Mouse (Mus musculus) heart, postnatal 4 days (tissue): ENCODE measurements around the gene Aldh1l1. TPM values are rescaled to one million over a fixed set of nuclear protein-coding genes. Genes with fewer than 3 reads are reported as not detected.
A peak's percentile ranks its signal among the peaks of the same experiment; 100 is the strongest.

Experiments used
- DNase-seq: peaks from one replicate; pipeline ENCODE4 v3.0.0; 2021
- total RNA-seq, 2 experiments: library from RNA; stranded (reverse); gene quantifications; 2 replicates each; pipeline ENCODE4 v1.2.3; 2021

Aldh1l1 gene
- total RNA-seq, 2 experiments from 2014 or later, result 0.61 to 1.2 TPM

DNA sequence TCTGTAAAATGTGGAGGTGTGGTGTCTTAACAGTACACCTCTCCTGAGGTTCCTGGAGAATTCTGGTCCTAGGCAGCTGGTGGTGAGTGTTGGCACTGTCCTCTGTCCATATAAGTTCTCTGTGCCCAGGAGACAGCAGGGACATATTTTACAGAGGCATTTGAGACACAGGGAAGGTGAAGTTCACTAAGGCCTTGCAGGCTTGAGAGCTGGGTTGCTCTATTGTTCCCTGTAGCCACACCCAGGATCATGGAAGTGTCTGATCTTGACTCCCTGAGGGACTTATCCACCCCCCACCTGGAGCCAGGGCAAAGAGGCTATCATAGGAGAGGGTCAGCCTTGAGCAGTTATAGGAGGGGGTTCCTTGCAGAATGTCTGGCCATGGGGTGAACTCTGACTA lies 65.0 kb downstream of the Aldh1l1 start:
- DNase-seq, result no peak

DNA sequence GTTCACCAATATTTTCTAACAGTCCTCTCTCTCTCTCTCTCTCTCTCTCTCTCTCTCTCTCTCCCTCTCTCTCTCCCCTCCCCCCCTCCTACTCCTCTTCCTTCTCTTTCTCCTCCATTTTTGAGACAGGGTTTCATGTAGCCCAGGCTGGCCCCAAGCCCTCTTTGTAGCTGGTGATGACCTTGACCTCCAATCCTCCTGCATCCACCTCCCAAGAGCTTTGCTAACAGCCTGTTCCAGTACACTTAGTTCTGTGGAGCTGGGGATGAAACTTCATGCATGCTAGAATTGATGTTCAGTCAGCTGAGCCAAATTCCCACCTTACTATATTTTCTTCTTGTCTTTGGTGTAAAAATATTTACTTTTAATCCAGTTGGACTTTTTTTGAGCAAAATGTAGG lies 67.0 kb downstream of the Aldh1l1 start:
- no peak for DNase-seq

DNA sequence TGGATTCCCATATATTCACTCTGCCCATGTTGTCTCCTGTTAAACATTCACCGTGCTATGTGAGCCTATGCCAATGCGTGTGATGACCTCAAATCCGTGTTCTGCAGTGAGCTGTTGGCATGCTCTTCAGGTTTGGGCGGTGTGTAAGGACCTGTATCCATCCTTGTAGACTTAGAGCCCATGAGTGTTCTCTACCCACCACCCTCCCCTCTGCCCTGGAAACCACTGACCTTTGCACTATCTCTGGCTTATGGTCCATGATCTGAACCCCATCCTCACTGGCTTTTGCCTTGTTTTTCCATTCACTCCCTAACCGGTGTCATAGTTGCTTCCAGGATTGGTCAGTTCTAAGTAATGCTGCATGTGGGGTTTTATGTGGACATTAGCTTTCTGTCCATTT lies 67.5 kb downstream of the Aldh1l1 start:
- DNase-seq, result no peak

GRCm38 (mm10) chr6:90556534-90557058 lies 70.4 kb downstream of the Aldh1l1 start:
- no peak for DNase-seq

- no peak for DNase-seq
Measured at GRCm38 (mm10) chr6:90557077-90557476, 70.8 kb downstream of the Aldh1l1 start.

DNA sequence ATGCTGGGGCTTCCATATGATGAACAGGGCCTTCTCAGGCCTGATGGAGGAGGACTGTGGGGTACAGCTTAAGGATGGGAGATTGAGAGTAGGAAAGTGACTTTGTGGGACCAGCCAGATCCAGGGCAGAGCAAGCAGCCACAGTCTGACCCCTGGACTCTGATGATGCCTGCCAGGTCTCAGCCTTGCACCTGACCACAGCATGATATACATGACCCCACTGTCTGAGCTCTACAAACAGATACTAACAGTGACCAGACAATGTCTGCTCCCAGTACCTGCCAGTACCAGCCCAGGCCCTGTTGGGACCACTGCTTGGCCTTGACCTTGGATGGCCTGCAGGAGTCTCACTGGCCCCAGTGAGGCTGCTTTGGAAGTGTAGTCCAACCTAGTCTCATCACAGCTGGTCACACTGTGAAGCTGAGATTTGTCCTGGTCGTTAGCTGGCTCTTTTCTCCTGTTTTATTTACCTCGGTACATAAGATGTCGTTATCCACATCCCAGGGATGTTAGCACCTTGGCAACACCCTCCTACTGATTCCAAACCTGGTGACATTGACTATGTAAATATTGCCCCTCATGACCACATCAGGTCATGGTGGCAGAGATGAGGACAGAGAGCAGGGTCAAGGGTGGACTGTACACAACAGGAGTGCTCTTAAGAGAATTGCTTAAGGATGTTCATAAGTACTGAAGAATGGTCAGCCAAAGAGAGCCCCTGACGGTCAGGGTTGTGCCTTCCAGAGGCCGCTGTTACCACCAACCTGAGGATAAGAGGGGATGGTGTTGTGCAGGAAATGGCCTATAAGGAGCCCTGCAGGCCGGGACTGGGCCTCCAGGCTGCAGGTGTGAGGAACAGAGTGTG lies 71.8 kb downstream of the Aldh1l1 start:
- DNase-seq, result no peak

DNA sequence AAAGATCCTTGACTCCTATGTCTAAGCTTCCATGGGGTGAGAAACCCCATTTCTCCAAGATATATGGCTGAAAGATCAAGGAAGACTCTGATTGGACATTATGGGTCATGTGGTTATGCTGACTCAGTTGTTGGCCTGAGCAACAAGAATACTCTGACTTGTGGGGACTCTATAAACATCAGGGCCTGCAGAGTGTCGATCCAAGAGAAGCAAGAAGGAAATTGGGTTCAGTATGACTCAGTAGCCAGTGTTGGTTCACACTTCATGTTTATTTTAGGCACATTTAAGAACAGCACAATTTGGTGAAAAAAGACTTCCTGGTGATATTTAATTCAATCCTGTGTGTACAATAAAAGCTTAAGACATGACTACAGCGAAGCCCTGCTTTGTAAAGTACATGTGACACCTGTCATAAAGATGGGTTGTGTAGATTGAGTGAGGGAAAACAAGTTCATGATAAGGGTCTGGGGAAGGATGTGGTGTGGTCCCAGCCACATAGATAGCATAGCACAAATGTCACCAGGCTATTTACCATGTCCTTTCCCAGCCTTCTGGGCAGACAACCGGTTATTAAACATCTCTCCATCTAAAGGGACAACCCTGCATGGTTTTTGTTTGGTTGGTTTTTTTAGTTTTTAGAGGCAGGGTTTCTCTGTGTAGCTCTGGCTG lies 74.3 kb downstream of the Aldh1l1 start:
- no peak for DNase-seq

DNA sequence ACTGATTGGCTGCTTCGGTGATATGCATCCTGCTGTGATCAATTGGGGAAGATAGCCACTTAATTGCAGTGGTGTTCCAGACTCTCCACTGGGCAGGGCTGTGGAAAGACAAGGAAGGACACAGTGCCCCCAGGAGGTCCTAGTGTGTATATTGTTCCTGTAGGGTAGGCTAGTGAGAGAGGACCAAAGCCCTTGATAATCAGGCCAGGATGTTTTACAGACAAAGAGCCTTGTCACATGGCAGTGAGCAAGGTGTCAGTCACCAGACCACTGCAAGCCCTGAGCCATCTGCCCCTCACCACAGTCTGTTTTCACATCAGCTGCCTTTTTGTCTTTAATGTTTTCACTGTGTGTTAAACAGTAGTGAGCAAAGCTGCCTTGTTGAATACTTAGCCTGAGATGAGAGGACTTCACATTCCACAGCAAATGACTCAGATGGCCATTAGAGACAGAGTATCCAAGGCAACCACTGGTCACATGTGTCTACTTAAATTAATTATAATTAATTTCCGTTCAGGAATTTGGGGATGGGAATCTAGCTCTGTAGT lies 75.1 kb downstream of the Aldh1l1 start:
- DNase-seq, result no peak

DNA sequence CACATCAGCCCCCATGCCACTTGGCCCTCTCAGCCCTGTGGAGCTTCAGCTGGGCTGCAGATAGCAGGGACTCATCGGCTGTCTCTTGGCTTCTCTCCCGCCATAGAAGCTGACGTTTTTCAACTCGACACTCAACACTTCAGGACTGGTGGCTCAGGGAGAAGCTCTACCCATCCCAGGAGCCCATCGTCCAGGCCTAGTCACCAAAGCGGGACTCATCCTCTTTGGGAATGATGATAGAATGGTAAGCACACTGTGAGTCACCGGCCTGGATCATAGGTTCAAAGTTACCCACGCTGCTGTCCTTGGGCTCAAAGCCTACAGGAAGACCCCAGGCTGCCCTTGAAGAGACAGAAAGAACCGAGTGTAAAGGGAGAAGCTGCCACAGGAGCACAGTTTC lies 78.0 kb downstream of the Aldh1l1 start:
- DNase-seq, result no peak

DNA sequence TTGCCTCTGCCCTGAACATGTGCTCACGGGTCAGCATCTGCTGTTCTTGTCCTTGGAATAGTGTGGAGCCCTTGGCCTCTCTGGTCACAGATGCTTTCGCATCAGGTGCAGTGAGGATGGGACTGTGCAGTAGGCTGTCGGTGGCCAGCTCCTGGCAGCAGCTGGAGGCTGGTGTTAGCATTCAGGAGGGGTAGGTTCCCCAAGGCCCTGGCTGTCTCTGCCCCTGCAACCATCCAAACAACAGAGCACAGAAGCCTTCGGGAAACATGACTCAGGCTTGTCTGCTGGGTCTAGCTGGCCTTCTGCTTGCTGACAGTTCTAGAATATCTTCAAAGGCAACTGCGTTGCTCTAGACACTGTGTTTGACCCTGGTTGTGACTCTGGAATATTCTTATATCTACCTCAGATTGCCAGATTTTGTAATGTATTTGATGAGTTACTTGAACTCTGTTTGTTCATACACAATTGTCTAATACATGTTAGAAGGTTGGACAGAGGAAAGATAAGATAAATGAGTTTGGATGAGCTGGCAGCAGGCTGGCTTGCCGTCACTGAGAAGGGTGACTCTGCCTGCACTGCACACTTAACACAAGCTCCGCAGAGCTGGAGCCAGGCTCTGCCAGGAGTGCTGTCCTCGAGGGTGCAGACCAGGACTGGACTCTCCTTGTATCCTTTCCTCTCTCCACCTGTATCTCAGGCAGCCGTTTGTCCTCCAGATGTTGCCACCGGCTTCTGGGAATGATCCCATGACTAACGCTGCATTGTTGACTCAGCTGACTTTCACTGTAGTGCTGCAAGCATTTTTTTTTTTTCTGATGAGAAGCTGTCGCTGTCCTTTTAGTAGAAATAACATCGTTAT lies 79.4 kb downstream of the Aldh1l1 start:
- no peak for DNase-seq

- DNase-seq, result no peak
Measured at GRCm38 (mm10) chr6:90567486-90567885, 81.3 kb downstream of the Aldh1l1 start.

DNA sequence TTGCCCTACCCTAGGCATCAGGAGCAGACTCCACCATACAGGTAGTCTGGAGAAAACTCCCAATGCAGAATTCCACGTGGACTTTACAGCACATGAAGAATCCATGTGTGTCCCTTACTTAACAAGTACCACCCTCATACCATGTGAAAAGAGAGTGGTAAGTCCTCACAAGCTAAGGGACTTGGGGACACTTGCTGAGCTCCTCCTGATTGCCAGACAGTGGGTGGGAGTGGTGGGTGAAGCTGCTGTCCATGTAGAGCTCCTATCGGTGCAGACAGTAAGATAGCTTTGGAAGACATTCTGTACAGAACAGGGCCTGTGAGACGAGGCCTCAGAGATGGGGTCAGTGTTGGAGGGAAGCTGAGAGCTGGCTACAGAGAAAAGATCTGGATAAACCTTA lies 81.7 kb downstream of the Aldh1l1 start:
- no peak for DNase-seq

DNA sequence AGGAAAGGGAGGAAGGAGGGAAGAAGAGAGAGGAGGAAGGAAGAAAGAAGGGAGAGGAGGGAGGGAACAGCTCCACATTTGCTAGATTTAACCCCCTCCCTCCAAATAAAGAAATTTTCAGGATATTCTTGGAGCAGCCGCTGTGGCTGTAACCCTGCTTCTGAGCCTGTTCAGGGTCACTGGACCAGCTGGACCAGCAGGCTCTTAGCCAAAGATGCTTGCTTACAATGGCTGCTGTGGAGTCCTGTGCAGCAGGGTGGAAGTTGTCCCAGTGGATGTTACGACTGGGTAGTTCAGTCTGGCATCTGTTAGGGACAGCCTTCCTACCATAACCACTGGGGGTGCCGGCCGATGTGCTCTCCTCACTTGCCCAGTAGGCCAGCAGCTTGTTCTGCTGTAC lies 82.5 kb downstream of the Aldh1l1 start:
- DNase-seq, result no peak

- no peak for DNase-seq
Measured at GRCm38 (mm10) chr6:90569736-90570383, 83.6 kb downstream of the Aldh1l1 start.

DNA sequence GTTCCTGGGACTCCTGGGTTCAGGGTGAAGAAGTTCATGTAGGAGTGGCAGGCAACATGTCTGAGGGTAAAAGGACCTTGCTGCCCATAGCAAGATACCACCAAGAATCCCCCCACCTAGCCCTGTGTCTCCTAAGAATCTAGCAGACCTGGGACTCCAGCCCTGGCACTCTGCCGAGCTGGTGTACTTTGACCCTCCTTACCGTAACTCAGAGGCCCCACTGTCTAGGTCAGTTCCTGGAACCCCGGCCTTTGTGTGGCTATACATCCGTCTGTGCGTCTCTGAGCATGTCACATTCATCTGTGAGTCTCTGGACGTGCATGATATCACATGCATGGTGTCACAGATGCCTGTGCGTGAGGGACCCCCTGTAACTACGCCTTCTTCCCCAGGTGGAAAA lies 84.2 kb downstream of the Aldh1l1 start:
- no peak for DNase-seq

DNA sequence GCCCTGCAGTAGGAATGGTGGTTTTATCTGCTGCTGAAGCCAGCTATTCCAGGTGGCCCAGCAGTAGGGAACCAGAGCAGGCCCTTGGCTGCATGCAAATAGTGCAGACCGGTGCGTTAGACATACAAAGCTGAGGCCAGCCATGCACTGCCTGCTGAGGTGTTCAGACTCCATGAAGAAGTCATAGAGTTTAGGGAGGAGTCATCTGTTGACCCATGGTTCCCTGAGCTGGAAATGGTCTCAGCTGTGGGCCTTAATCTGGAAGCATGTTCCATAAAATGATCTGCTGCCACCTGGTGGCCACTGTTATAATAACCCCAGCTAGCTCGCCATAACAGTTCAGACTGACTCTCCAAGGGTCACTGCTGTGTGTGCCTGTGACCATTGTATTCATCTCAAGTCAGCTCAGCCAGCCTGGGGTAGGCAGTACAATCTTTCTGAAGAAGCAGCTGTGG lies 89.1 kb downstream of the Aldh1l1 start:
- DNase-seq, result peak; percentile 87

DNA sequence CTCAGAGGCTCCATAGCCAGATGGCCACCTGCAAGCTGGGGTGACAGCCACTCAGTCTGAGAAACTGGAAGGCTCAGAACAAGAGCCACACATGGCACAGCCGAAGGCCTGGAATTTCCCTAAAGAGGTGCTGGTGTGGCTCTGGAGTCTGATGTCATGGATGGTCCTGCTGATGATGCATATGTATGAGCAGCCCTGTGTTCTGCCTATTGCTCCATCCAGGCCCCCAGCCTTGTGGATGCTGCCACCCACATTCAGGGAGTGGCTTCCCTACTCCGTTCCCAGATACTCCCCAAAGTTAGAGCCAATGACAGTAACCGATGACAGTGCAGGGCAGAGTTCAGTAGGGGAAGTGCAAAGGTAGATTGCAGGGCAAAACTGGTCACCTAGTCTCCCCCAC lies 91.9 kb downstream of the Aldh1l1 start:
- DNase-seq, result no peak

GRCm38 (mm10) chr6:90582331-90582730 lies 96.1 kb downstream of the Aldh1l1 start:
- no peak for DNase-seq

GRCm38 (mm10) chr6:90588113-90588512 lies 101.9 kb downstream of the Aldh1l1 start:
- DNase-seq, result no peak

DNA sequence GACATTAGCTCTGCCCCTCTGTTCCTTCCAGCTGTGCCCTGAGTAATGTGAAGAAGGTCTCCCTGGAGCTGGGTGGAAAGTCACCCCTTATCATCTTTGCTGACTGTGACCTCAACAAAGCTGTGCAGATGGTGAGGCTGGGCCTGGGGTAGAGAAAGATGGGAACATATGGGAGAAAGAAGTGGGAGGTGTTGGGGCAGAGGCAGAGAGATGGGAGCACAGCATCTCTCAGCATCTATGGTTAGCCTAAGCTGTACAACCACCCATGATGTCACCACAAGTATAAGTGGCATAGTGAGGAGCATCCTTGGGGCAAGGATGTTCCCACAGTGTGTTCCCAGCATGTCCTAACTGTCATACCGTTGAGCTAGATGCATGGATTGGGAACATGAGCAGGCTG lies 104.5 kb downstream of the Aldh1l1 start:
- DNase-seq, result no peak

DNA sequence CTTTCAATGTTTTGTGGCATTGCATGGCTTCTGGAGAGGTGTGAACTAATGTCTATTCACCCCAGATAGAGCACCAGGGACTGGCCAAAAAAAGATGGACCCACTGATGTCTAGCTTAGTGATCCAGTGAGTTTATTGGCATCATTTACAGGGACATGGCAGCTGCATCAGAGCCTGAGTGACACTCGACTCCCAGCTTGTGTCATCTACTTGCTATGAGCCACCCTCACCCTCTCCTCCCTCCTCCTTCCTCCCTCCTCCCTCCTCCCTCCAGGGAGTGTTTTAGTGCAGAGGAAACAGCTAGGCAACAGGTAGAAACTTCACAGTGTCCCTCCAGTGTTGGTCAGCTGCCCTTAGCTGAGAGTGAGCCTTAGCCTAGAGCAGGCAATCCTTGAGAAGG lies 108.7 kb downstream of the Aldh1l1 start:
- DNase-seq, result no peak

DNA sequence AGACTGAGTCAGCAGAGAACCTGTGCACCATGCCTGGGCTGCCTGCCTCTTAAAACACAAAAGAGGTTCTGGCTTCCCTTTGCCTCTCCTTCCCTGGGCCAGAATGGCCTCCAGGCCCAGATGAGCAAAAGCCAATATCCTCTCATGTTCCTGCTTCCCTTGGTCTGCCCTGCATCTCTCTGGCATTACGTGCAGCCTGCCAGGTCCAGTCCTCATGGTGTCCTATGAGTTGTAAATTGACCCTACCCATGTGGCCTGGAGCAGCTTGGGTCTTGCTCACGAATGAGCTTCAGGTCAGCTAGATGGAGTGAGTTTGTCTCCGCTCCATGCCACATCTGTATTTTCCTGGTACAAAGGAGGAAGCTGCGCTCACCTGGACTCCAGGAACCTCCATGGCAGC lies 110.8 kb downstream of the Aldh1l1 start:
- no peak for DNase-seq
